Mouse (Mus musculus): Measurements from ENCODE around the gene Bend6. TPM values are rescaled to one million over a fixed set of nuclear protein-coding genes. Genes with fewer than 3 reads are reported as not detected.

Bend6 gene
- 0.33 and 0.35 TPM in 2 replicates for polyA plus RNA-seq (2015; fragmentation: Nextera tagmentation; extraction: Ambion mirVana)

- TF ChIP-seq CTCF (IDR thresholded peaks at IDR 0.05; ENCODE audit: low read depth), result peak; percentile 52
- Histone ChIP-seq H3K4me3 (ENCODE audit: low read depth, low read length) (peak within 1 kb of the TSS; percentile 50), H3K4me1 (replicated peaks; ENCODE audit: control insufficient read depth, insufficient read depth, low read length) (peaks cover 6% of the 10 kb centered on the region; the same call in 1 of the 2 replicates), H3K9me3 (ENCODE audit: control insufficient read depth) (no peaks in the 10 kb centered on the region), H3K4me2 (replicated peaks; ENCODE audit: low read depth) (peak within 1 kb of the TSS; percentile 95), H3K9ac (ENCODE audit: low read depth, low read length) (peak within 1 kb of the TSS; percentile 44; the same call in 1 of the 2 replicates), H3K27me3 (replicated peaks; ENCODE audit: control insufficient read depth, insufficient read depth, low read length) (peaks cover 39% of the 10 kb centered on the region), H3K36me3 (ENCODE audit: control insufficient read depth, insufficient read depth) (no peaks in the 10 kb centered on the region), H3K27ac (ENCODE audit: low read depth, low read length) (no peak within 1 kb of the TSS)
- under 1% methylated on average over 52 of the region's 110 CpGs for WGBS
- peak; percentile 77 for ATAC-seq
Observed at GRCm38 (mm10) chr1:33907421-33908190, at the start of gene Bend6. Gene Bend6 (minus strand): TSS chr1:33907816.

GRCm38 (mm10) chr1:33955626-33956025 is 48.0 kb upstream of the Bend6 start:
- Histone ChIP-seq H3K27ac (ENCODE audit: low read depth, low read length) (no peak overlapping the region), H3K27me3 (replicated peaks; ENCODE audit: control insufficient read depth, insufficient read depth, low read length) (no peaks in the 10 kb centered on the region), H3K36me3 (ENCODE audit: control insufficient read depth, insufficient read depth) (no peaks in the 10 kb centered on the region), H3K4me2 (replicated peaks; ENCODE audit: low read depth) (no peak overlapping the region), H3K4me3 (ENCODE audit: low read depth, low read length) (no peak overlapping the region), H3K9me3 (ENCODE audit: control insufficient read depth) (no peaks in the 10 kb centered on the region), H3K4me1 (replicated peaks; ENCODE audit: control insufficient read depth, insufficient read depth, low read length) (no peaks in the 10 kb centered on the region), H3K9ac (ENCODE audit: low read depth, low read length) (no peak overlapping the region)
- no peak for TF ChIP-seq CTCF (IDR thresholded peaks at IDR 0.05; ENCODE audit: low read depth)
- ATAC-seq, result no peak
- WGBS, result 94% methylated on average over 6 of the region's 6 CpGs

GRCm38 (mm10) chr1:33948511-33948910 is 40.9 kb upstream of the Bend6 start:
- no peak overlapping the region for H3K4me2 ChIP-seq (replicated peaks; ENCODE audit: low read depth)
- no peak overlapping the region for H3K9ac ChIP-seq (ENCODE audit: low read depth, low read length)
- ATAC-seq, result no peak
- no peaks in the 10 kb centered on the region for H3K4me1 ChIP-seq (replicated peaks; ENCODE audit: control insufficient read depth, insufficient read depth, low read length)
- H3K27ac ChIP-seq (ENCODE audit: low read depth, low read length), result no peak overlapping the region
- no peaks in the 10 kb centered on the region for H3K9me3 ChIP-seq (ENCODE audit: control insufficient read depth)
- no peaks in the 10 kb centered on the region for H3K27me3 ChIP-seq (replicated peaks; ENCODE audit: control insufficient read depth, insufficient read depth, low read length)
- H3K36me3 ChIP-seq (ENCODE audit: control insufficient read depth, insufficient read depth), result no peaks in the 10 kb centered on the region
- H3K4me3 ChIP-seq (ENCODE audit: low read depth, low read length), result no peak overlapping the region
- 86% methylated on average over 5 of the region's 5 CpGs for WGBS
- no peak for TF ChIP-seq CTCF (IDR thresholded peaks at IDR 0.05; ENCODE audit: low read depth)

- 69% methylated on average over 6 of the region's 6 CpGs for WGBS
- Histone ChIP-seq H3K4me3 (ENCODE audit: low read depth, low read length) (no peak overlapping the region), H3K9ac (ENCODE audit: low read depth, low read length) (no peak overlapping the region), H3K4me2 (replicated peaks; ENCODE audit: low read depth) (no peak overlapping the region), H3K36me3 (ENCODE audit: control insufficient read depth, insufficient read depth) (no peaks in the 10 kb centered on the region), H3K9me3 (ENCODE audit: control insufficient read depth) (no peaks in the 10 kb centered on the region), H3K27ac (ENCODE audit: low read depth, low read length) (no peak overlapping the region), H3K27me3 (replicated peaks; ENCODE audit: control insufficient read depth, insufficient read depth, low read length) (no peaks in the 10 kb centered on the region), H3K4me1 (replicated peaks; ENCODE audit: control insufficient read depth, insufficient read depth, low read length) (no peaks in the 10 kb centered on the region)
- TF ChIP-seq CTCF (IDR thresholded peaks at IDR 0.05; ENCODE audit: low read depth), result peak; percentile 14; the same call in 1 of the 2 replicates
- ATAC-seq, result no peak
Observed at GRCm38 (mm10) chr1:33947838-33948237, 40.2 kb upstream of the Bend6 start.

- Histone ChIP-seq H3K36me3 (ENCODE audit: control insufficient read depth, insufficient read depth) (no peaks in the 10 kb centered on the region), H3K9ac (ENCODE audit: low read depth, low read length) (no peak overlapping the region), H3K27ac (ENCODE audit: low read depth, low read length) (no peak overlapping the region), H3K4me3 (ENCODE audit: low read depth, low read length) (no peak overlapping the region), H3K4me2 (replicated peaks; ENCODE audit: low read depth) (no peak overlapping the region), H3K4me1 (replicated peaks; ENCODE audit: control insufficient read depth, insufficient read depth, low read length) (no peaks in the 10 kb centered on the region), H3K9me3 (ENCODE audit: control insufficient read depth) (no peaks in the 10 kb centered on the region), H3K27me3 (replicated peaks; ENCODE audit: control insufficient read depth, insufficient read depth, low read length) (no peaks in the 10 kb centered on the region)
- ATAC-seq, result no peak
- 76% methylated on average over 12 of the region's 12 CpGs for WGBS
- TF ChIP-seq CTCF (IDR thresholded peaks at IDR 0.05; ENCODE audit: low read depth), result no peak
Observed at GRCm38 (mm10) chr1:33946601-33947395, 39.2 kb upstream of the Bend6 start.

- no peaks in the 10 kb centered on the region for H3K27me3 ChIP-seq (replicated peaks; ENCODE audit: control insufficient read depth, insufficient read depth, low read length)
- no peak overlapping the region for H3K4me3 ChIP-seq (ENCODE audit: low read depth, low read length)
- 88% methylated on average over 6 of the region's 6 CpGs for WGBS
- no peak overlapping the region for H3K9ac ChIP-seq (ENCODE audit: low read depth, low read length)
- no peaks in the 10 kb centered on the region for H3K36me3 ChIP-seq (ENCODE audit: control insufficient read depth, insufficient read depth)
- no peaks in the 10 kb centered on the region for H3K9me3 ChIP-seq (ENCODE audit: control insufficient read depth)
- ATAC-seq, result no peak
- TF ChIP-seq CTCF (IDR thresholded peaks at IDR 0.05; ENCODE audit: low read depth), result no peak
- no peak overlapping the region for H3K4me2 ChIP-seq (replicated peaks; ENCODE audit: low read depth)
- no peaks in the 10 kb centered on the region for H3K4me1 ChIP-seq (replicated peaks; ENCODE audit: control insufficient read depth, insufficient read depth, low read length)
- no peak overlapping the region for H3K27ac ChIP-seq (ENCODE audit: low read depth, low read length)
Observed at GRCm38 (mm10) chr1:33945756-33946155, 38.1 kb upstream of the Bend6 start.
